Mouse (Mus musculus) forebrain, embryonic 14.5 days (tissue): ENCODE measurements around the gene Aarsd1. TPM values are rescaled to one million over a fixed set of nuclear protein-coding genes. Genes with fewer than 3 reads are reported as not detected.
A peak's percentile ranks its signal among the peaks of the same experiment; 100 is the strongest.
"Not testable (repeated sequence)": the region's sequence is repeated elsewhere in the genome, so short reads cannot be mapped to it uniquely, and the experiment has no call there.

Experiments used
- ATAC-seq: fragments of 200-750 bp; cut with Nextera tagmentation; 2 replicates; pipeline ENCODE4 v1.8.0; 2017; ENCODE audit warnings: mild to moderate bottlenecking, moderate library complexity
- DNase-seq: peaks from one replicate; pipeline ENCODE4 v3.0.0-alpha.2; 2015; ENCODE audit warnings: low spot score
- H3K27ac ChIP-seq: fragments of 300-500 bp; sonication (generic); 2 replicates; pipeline ENCODE4 v1.5.1; 2014; ENCODE audit warnings: low read depth, mild to moderate bottlenecking, control low read depth, low read length, moderate library complexity
- H3K27me3 ChIP-seq: fragments of 300-500 bp; sonication (generic); replicated peaks from 2 replicates; pipeline ENCODE4 v1.6.1; 2014; ENCODE audit warnings: low read length, control low read depth, mixed read lengths; ENCODE audit not compliant: control insufficient read depth, insufficient read depth
- H3K36me3 ChIP-seq: fragments of 300-500 bp; sonication (generic); 2 replicates; pipeline ENCODE4 v1.6.1; 2014; ENCODE audit warnings: low read length, control low read depth; ENCODE audit not compliant: control insufficient read depth, insufficient read depth
- H3K4me1 ChIP-seq: fragments of 300-500 bp; sonication (generic); 2 replicates; pipeline ENCODE4 v1.6.1; 2014; ENCODE audit warnings: antibody characterized with exemption, low read length, control low read depth; ENCODE audit not compliant: control insufficient read depth, insufficient read depth
- H3K4me2 ChIP-seq: fragments of 300-500 bp; sonication (generic); 2 replicates; pipeline ENCODE4 v1.6.1; 2014; ENCODE audit warnings: mild to moderate bottlenecking, control low read depth, low read length
- H3K4me3 ChIP-seq: fragments of 300-500 bp; sonication (generic); 2 replicates; pipeline ENCODE4 v1.5.1; 2014; ENCODE audit warnings: low read depth, low read length, control low read depth
- H3K9ac ChIP-seq: fragments of 300-500 bp; sonication (generic); 2 replicates; pipeline ENCODE4 v1.6.1; 2014; ENCODE audit warnings: mild to moderate bottlenecking, low read length, control low read depth, moderate library complexity
- H3K9me3 ChIP-seq: fragments of 300-500 bp; sonication (generic); replicated peaks from 2 replicates; pipeline ENCODE4 v1.6.1; 2016; ENCODE audit warnings: low read length, control low read depth, mixed read lengths; ENCODE audit not compliant: control insufficient read depth
- WGBS: fragments of 180-500 bp; shearing (Covaris S2); extraction: QIAGEN DNeasy Blood & Tissue Kit; methylation state at CpG from one replicate; pipeline ENCODE4 v1.1.7; 2014; 5-methylcytosine and 5-hydroxymethylcytosine counted together
- polyA plus RNA-seq: library from polyadenylated mRNA; unstranded; fragments of >200 nt; fragmentation: Nextera tagmentation; extraction: Ambion mirVana; gene quantifications from 2 replicates; pipeline ENCODE4 v1.2.1, GENCODE M21; 2014

Aarsd1 gene
- polyA plus RNA-seq, 1 experiment from 2014 or later: 89.6 TPM

DNA sequence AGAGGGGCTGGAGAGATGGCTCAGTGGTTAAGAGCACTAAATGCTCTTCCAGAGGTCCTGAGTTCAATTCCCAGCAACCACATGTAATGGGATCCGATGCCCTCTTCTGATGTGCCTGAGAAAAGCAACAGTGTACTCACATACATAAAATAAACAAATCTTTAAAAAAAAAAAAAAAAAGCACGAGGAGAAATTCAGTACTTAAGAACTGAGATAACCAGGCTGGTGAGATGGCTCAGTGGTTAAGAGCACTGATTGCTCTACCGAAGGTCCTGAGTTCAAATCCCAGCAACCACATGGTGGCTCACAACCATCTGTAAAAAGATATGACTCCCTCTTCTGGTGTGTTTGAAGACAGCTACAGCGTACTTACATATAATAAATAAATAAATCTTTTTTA lies 32.2 kb upstream of the Aarsd1 start:
- H3K27ac ChIP-seq, H3K4me3 ChIP-seq, H3K27me3 ChIP-seq, H3K4me2 ChIP-seq, H3K9ac ChIP-seq, H3K9me3 ChIP-seq, DNase-seq, H3K4me1 ChIP-seq, ATAC-seq: not testable (repeated sequence)
- peaks cover 15% of the 10 kb centered on the region for H3K36me3 ChIP-seq
- 93% methylated on average over 4 of the region's 4 CpGs for WGBS

DNA sequence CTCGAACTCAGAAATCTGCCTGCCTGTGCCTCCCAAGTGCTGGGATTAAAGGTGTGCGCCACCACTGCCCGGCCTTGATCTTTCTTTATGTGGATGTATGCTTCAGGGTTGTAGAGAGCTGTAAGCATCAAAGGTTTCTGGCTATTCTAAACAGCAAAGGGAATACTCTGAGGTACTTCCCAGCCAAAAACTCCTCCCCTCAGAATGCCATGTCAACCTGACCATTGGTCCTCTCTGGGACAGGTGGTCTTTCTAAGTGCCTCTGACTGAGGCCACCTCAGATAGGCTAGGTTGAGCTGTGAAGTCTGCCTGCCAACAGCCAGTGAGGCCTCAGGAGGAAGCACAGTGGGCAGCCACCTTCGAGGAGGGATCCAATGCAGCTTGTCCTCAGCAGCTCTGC lies 31.5 kb upstream of the Aarsd1 start:
- ATAC-seq (no peak), DNase-seq (no peak)
- Histone ChIP-seq H3K9me3 (no peaks in the 10 kb centered on the region), H3K4me2 (no peak overlapping the region), H3K9ac (no peak overlapping the region), H3K4me3 (no peak overlapping the region), H3K4me1 (no peaks in the 10 kb centered on the region), H3K36me3 (peaks cover 22% of the 10 kb centered on the region), H3K27me3 (no peaks in the 10 kb centered on the region), H3K27ac (no peak overlapping the region)
- 86% methylated on average over 4 of the region's 4 CpGs for WGBS

DNA sequence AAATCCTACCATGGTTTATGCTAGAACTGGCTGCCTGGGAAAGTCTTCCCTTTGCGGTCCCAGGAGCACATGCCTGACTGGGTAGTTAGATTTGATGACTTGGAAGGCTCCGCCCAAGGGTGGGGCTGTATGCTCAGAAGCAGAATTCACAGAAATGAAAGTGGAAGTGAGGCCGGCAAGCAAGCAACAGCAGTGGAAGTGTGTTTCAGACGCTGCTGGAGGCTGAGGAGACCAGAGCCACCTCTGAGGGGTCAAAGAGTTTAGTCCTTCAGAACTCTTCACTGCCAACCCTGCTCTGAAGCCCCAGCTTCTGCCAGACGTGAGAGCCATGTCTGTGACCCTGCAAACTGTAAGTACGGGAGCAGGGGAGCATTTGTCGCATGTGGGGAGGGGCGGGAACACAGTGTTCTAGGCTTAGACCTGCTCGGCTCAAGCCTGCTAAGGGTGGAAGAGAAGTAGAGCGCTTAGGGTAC lies 30.9 kb upstream of the Aarsd1 start, which contains the start of gene Ifi35:
Gene Ifi35, plus strand, starts transcription at position 134 of the 473 bp plus-strand sequence.
- Histone ChIP-seq H3K9me3 (no peaks in the 10 kb centered on the region), H3K4me1 (no peaks in the 10 kb centered on the region; the same call in 1 of the 2 replicates), H3K9ac (peak within 1 kb of the TSS; percentile 29; the same call in 1 of the 2 replicates), H3K36me3 (peaks cover 28% of the 10 kb centered on the region), H3K4me2 (no peak within 1 kb of the TSS), H3K4me3 (peak within 1 kb of the TSS; percentile 5; the same call in 1 of the 2 replicates), H3K27me3 (no peaks in the 10 kb centered on the region), H3K27ac (no peak within 1 kb of the TSS)
- WGBS: 49% methylated on average over 10 of the region's 10 CpGs
- no peak for DNase-seq
- ATAC-seq: no peak

DNA sequence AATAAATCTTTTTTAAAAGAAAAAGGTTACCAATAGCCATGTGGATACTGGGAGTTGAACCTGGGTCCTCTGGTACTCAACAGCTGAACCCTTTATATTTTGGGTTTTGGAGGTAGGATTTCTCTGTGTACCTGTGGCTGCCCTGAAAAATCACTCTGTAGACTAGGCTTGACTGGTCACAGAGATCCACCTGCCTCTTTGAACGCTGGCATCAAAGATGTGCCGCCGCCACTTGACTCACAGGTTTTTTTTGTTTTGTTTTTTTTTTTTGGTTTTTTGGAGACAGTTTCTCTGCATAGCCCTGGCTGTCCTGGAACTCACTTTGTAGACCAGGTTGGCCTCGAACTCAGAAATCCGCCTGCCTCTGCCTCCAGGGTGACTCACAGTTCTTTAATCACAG lies 30.4 kb upstream of the Aarsd1 start:
- 90% methylated on average over 5 of the region's 5 CpGs for WGBS
- H3K27me3 ChIP-seq: no peaks in the 10 kb centered on the region
- H3K9me3 ChIP-seq: no peaks in the 10 kb centered on the region
- no peak overlapping the region for H3K27ac ChIP-seq
- peaks cover 28% of the 10 kb centered on the region for H3K36me3 ChIP-seq
- DNase-seq (no peak), ATAC-seq (no peak)
- H3K9ac ChIP-seq: peak overlapping the region; percentile 29; the same call in 1 of the 2 replicates
- no peak overlapping the region for H3K4me2 ChIP-seq
- H3K4me1 ChIP-seq: peaks cover 4% of the 10 kb centered on the region; the same call in 1 of the 2 replicates
- H3K4me3 ChIP-seq: no peak overlapping the region

DNA sequence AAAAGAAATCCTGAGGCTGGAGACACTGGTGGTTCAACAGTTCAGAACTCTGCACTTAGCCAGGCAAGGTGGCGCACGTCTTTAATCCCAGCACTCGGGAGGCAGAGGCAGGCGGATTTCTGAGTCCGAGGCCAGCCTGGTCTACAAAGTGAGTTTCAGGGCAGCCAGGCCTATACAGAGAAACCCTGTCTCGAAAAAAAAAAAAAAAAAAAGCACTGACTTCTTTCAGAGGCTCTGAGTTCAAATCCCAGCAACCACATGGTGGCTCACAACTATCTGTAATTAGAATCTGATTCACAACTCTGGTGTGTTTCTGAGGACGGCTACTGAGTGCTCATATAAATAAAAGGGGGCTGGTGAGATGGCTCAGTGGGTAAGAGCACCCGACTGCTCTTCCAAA lies 29.4 kb upstream of the Aarsd1 start:
- H3K4me3 ChIP-seq, ATAC-seq, DNase-seq, H3K4me2 ChIP-seq, H3K9me3 ChIP-seq, H3K9ac ChIP-seq, H3K27me3 ChIP-seq, H3K4me1 ChIP-seq, H3K27ac ChIP-seq: not testable (repeated sequence)
- H3K36me3 ChIP-seq: peaks cover 28% of the 10 kb centered on the region
- WGBS: 95% methylated on average over 8 of the region's 8 CpGs

DNA sequence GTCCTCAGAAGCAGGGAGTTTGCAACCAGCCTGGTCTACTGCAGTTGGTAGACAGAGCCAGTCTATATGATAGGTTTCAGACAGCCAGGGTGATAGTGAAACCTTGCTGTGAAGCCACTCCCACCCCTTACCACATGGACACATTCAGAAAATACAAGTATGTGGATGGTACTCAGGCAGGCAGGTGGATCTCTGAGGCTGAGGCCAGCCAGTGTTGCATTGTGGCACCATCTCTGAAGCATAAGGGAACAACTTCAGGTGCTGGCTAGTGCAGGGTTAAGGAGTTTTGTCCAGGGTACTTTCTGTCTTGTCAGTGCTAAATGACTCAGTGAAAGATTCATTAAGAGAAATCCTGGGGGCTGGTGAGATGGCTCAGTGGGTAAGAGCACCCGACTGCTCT lies 28.9 kb upstream of the Aarsd1 start:
- no peaks in the 10 kb centered on the region for H3K27me3 ChIP-seq
- no peak overlapping the region for H3K9ac ChIP-seq
- no peak overlapping the region for H3K27ac ChIP-seq
- WGBS: 89% methylated on average over 1 of the region's 1 CpGs
- peaks cover 4% of the 10 kb centered on the region; the same call in 1 of the 2 replicates for H3K4me1 ChIP-seq
- ATAC-seq (no peak), DNase-seq (no peak)
- H3K36me3 ChIP-seq: peaks cover 28% of the 10 kb centered on the region
- no peak overlapping the region for H3K4me3 ChIP-seq
- H3K4me2 ChIP-seq: no peak overlapping the region
- no peaks in the 10 kb centered on the region for H3K9me3 ChIP-seq

DNA sequence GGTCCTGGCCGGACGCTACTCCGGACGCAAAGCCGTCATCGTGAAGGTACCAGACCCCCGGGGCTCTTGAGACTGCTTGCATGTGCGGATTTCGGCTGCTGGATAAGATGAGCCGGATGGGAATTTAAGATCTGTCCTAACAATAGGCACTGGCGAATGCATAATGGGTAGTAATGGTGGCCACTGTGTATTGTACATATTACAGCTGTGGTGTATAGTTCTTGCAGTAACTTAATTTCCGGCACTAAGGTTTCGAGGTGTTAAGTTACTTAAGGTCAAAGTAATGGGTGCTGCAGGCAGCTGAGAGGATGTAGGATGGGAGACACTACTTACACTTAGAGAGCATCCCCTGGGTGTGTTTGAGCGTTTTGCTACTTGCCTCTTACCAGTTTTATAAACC lies 25.3 kb upstream of the Aarsd1 start:
- peaks cover 4% of the 10 kb centered on the region; the same call in 1 of the 2 replicates for H3K4me1 ChIP-seq
- H3K4me2 ChIP-seq: peak overlapping the region; percentile 62
- WGBS: 3% methylated on average over 14 of the region's 14 CpGs
- peaks cover 28% of the 10 kb centered on the region for H3K36me3 ChIP-seq
- DNase-seq (no peak), ATAC-seq (0 out of 2 replicates have a peak, but pooled peaks have one; percentile 0)
- no peaks in the 10 kb centered on the region for H3K9me3 ChIP-seq
- H3K27ac ChIP-seq: peak overlapping the region; percentile 85
- no peaks in the 10 kb centered on the region for H3K27me3 ChIP-seq
- H3K9ac ChIP-seq: peak overlapping the region; percentile 91
- peak overlapping the region; percentile 79 for H3K4me3 ChIP-seq

DNA sequence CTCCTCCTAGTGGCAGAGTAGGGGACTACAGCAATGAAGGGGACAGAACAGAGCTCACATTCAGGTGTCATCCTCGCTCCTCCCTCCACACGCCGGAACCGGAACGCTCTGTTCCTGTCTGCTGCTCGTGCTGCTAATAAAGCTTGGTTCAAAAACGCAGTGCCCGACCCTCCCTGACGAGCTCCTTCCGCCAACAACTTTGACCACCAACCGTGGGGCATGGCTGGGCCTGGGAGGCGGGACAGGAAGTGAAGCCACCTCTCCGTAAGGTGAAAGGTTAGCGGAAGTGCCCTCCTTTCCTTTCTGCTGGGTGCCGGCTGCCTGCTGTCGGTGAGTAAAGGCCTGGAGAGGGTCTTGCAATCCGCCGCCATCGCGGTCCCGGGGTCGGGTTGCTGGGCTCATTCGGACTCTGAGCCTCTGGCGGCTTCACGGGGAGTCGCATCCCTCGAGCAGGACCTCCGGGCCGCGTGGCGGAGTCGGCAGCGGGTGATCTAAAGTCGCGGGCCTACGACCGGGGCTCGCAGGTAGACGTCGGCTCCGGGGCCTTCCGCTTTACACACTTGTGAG lies 24.8 kb upstream of the Aarsd1 start, which contains the start of gene Rpl27:
Gene Rpl27, plus strand, starts transcription at position 172 of the 567 bp plus-strand sequence.
- Histone ChIP-seq H3K27me3 (no peaks in the 10 kb centered on the region), H3K27ac (peak within 1 kb of the TSS; percentile 85), H3K4me1 (peaks cover 4% of the 10 kb centered on the region; the same call in 1 of the 2 replicates), H3K36me3 (peaks cover 28% of the 10 kb centered on the region), H3K4me2 (peak within 1 kb of the TSS; percentile 62), H3K4me3 (peak within 1 kb of the TSS; percentile 79), H3K9ac (peak within 1 kb of the TSS; percentile 91), H3K9me3 (no peaks in the 10 kb centered on the region)
- DNase-seq (peak; percentile 100), ATAC-seq (peak; percentile 100)
- WGBS: under 1% methylated on average over 42 of the region's 42 CpGs

DNA sequence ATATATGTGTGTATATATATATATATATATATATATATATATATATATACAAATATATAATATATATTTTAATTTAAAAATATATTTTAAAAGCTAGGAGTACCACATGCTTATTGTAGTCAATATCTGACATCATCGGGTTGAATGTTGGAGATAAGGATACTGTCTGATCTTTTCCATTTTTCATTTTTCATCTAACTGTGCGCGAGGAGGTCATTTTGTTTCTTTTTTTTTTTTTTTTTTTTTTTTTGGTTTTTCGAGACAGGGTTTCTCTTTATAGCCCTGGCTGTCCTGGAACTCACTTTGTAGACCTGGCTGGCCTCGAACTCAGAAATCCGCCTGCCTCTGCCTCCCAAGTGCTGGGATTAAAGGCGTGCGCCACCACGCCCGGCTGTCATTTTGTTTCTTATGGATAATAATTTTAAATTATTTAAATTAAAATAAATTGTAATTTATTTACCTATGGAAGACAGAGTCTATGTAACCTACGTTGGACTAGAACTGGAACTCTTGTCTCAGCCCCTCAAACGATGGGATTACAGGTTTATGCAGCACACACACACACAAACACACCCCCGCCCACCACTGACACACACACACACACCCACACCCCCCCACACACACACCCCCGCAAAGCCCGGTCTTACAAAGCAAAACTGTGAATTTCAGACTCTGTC lies 24.2 kb upstream of the Aarsd1 start:
- peak overlapping the region; percentile 35 for H3K4me2 ChIP-seq
- H3K4me3 ChIP-seq: 0 out of 2 replicates have a peak overlapping the region, but pooled peaks have one; percentile 18
- WGBS: 37% methylated on average over 14 of the region's 15 CpGs
- H3K4me1 ChIP-seq, H3K9me3 ChIP-seq, H3K9ac ChIP-seq, H3K27ac ChIP-seq, H3K27me3 ChIP-seq, ATAC-seq, DNase-seq: not testable (repeated sequence)
- H3K36me3 ChIP-seq: peaks cover 28% of the 10 kb centered on the region
